Mouse (Mus musculus) MEL (cell line): ENCODE data around the gene Atp12a. TPM values are rescaled to one million over a fixed set of nuclear protein-coding genes. Genes with fewer than 3 reads are reported as not detected.

Experiments used
- DNase-seq: peaks from one replicate; pipeline ENCODE4 v3.0.0; 2011; ENCODE audit warnings: low read depth, low spot score
- H3K27ac ChIP-seq: 2 replicates; pipeline ENCODE4 v1.5.1; 2012; ENCODE audit warnings: low read depth, mild to moderate bottlenecking, control low read depth, low read length, moderate library complexity; ENCODE audit not compliant: control insufficient read depth
- H3K27me3 ChIP-seq, 2 experiments: fragments of 150-350 bp in 1 of 2; sonication (generic) in 1 of 2; 2 replicates each; pipeline ENCODE4 v1.6.1; 2012; ENCODE audit warnings: low read length in 2 of 2, mild to moderate bottlenecking in 2 of 2, improper control_type of control experiment in 1 of 2, moderate library complexity in 1 of 2; ENCODE audit not compliant: insufficient read depth in 2 of 2, control insufficient read depth in 1 of 2
- H3K36me3 ChIP-seq, 2 experiments: 2 replicates each; pipeline ENCODE4 v1.6.1; 2012 to 2014; ENCODE audit warnings: low read length in 2 of 2, improper control_type of control experiment in 1 of 2, inconsistent platforms in 1 of 2, mild to moderate bottlenecking in 1 of 2; ENCODE audit not compliant: insufficient read depth in 2 of 2, control insufficient read depth in 1 of 2
- H3K4me1 ChIP-seq, 2 experiments: fragments of 150-350 bp in 1 of 2; sonication (generic) in 1 of 2; 2 replicates each; pipeline ENCODE4 v1.6.1; 2012; ENCODE audit warnings: low read length in 2 of 2, improper control_type of control experiment in 1 of 2, mild to moderate bottlenecking in 1 of 2; ENCODE audit not compliant: insufficient read depth in 2 of 2, control insufficient read depth in 1 of 2
- H3K4me3 ChIP-seq, 2 experiments: fragments of 150-350 bp in 1 of 2; sonication (generic) in 1 of 2; 2 replicates each; pipeline ENCODE4 v1.5.1; 2012; ENCODE audit warnings: low read depth in 2 of 2, low read length in 2 of 2, mild to moderate bottlenecking in 2 of 2, moderate library complexity in 2 of 2, control low read depth in 1 of 2, improper control_type of control experiment in 1 of 2; ENCODE audit not compliant: control insufficient read depth in 1 of 2, insufficient read depth in 1 of 2
- H3K79me2 ChIP-seq: 2 replicates; pipeline ENCODE4 v1.6.1; 2012; ENCODE audit warnings: mild to moderate bottlenecking, low read length, moderate library complexity; ENCODE audit not compliant: control insufficient read depth, poor library complexity, insufficient read depth
- H3K9ac ChIP-seq: 2 replicates; pipeline ENCODE4 v1.6.1; 2012; ENCODE audit warnings: low read depth, mild to moderate bottlenecking, control low read depth, low read length, moderate library complexity; ENCODE audit not compliant: control insufficient read depth, poor library complexity, severe bottlenecking
- H3K9me3 ChIP-seq: fragments of 150-350 bp; sonication (generic); replicated peaks from 2 replicates; pipeline ENCODE4 v1.6.1; 2012; ENCODE audit warnings: mild to moderate bottlenecking, low read length, improper control_type of control experiment, moderate library complexity; ENCODE audit not compliant: insufficient read depth
- CHD1 ChIP-seq: IDR thresholded peaks from 2 replicates; pipeline ENCODE4 v1.6.1; 2012; ENCODE audit warnings: low read depth, mild to moderate bottlenecking, inconsistent platforms, low read length, improper control_type of control experiment
- CHD2 ChIP-seq: IDR thresholded peaks from 2 replicates; pipeline ENCODE4 v1.6.1; 2011; ENCODE audit warnings: low read length, improper control_type of control experiment
- E2F4 ChIP-seq: IDR thresholded peaks from 2 replicates; pipeline ENCODE4 v1.6.1; 2011; ENCODE audit warnings: low read depth, low read length, improper control_type of control experiment, borderline replicate concordance
- EP300 ChIP-seq, 2 experiments: IDR thresholded peaks; 2 replicates each; pipeline ENCODE4 v1.6.1; 2011; ENCODE audit warnings: improper control_type of control experiment in 2 of 2, low read length in 2 of 2, low read depth in 1 of 2, mild to moderate bottlenecking in 1 of 2
- ETS1 ChIP-seq: IDR thresholded peaks from 2 replicates; pipeline ENCODE4 v1.6.1; 2012; ENCODE audit warnings: low read depth, mild to moderate bottlenecking, inconsistent platforms, low read length, improper control_type of control experiment, moderate library complexity
- GATA1 ChIP-seq: IDR thresholded peaks from 2 replicates; pipeline ENCODE4 v1.6.1; 2011; ENCODE audit warnings: low read depth, low read length, improper control_type of control experiment
- HCFC1 ChIP-seq: IDR thresholded peaks from 2 replicates; pipeline ENCODE4 v1.6.1; 2012; ENCODE audit warnings: low read depth, mild to moderate bottlenecking, inconsistent platforms, low read length, improper control_type of control experiment, moderate library complexity
- JUND ChIP-seq: IDR thresholded peaks from 2 replicates; pipeline ENCODE4 v1.6.1; 2011; ENCODE audit warnings: low read depth, mild to moderate bottlenecking, improper control_type of control experiment, low read length
- MAFK ChIP-seq: IDR thresholded peaks from 2 replicates; pipeline ENCODE4 v1.6.1; 2011; ENCODE audit warnings: low read depth, mild to moderate bottlenecking, low read length, improper control_type of control experiment, borderline replicate concordance
- MAX ChIP-seq: IDR thresholded peaks from 2 replicates; pipeline ENCODE4 v1.6.1; 2011; ENCODE audit warnings: low read length, improper control_type of control experiment
- MYC ChIP-seq: IDR thresholded peaks from 2 replicates; pipeline ENCODE4 v1.6.1; 2011; ENCODE audit warnings: low read depth, mild to moderate bottlenecking, low read length, improper control_type of control experiment, moderate library complexity
- NELFE ChIP-seq: IDR thresholded peaks from 2 replicates; pipeline ENCODE4 v1.6.1; 2011; ENCODE audit warnings: low read depth, low read length, improper control_type of control experiment
- NRF1 ChIP-seq: IDR thresholded peaks from 2 replicates; pipeline ENCODE4 v1.6.1; 2014; ENCODE audit warnings: low read depth, mild to moderate bottlenecking, inconsistent platforms, low read length, improper control_type of control experiment, moderate library complexity; ENCODE audit not compliant: poor library complexity, insufficient read depth, severe bottlenecking
- POLR2A ChIP-seq, 2 experiments: IDR thresholded peaks; 2 replicates each; pipeline ENCODE4 v1.6.1; 2011 to 2012; ENCODE audit warnings: low read length in 2 of 2, mild to moderate bottlenecking in 2 of 2, control low read depth in 1 of 2, improper control_type of control experiment in 1 of 2, low read depth in 1 of 2, moderate library complexity in 1 of 2; ENCODE audit not compliant: control insufficient read depth in 1 of 2, insufficient read depth in 1 of 2, poor library complexity in 1 of 2
- POLR2AphosphoS2 ChIP-seq: IDR thresholded peaks from 2 replicates; pipeline ENCODE4 v1.6.1; 2011; ENCODE audit warnings: low read length, improper control_type of control experiment
- RAD21 ChIP-seq: IDR thresholded peaks from 2 replicates; pipeline ENCODE4 v1.6.1; 2011; ENCODE audit warnings: mild to moderate bottlenecking, low read depth, low read length, improper control_type of control experiment
- SMC3 ChIP-seq: IDR thresholded peaks from 2 replicates; pipeline ENCODE4 v1.6.1; 2011; ENCODE audit warnings: low read depth, low read length, improper control_type of control experiment
- TAL1 ChIP-seq: IDR thresholded peaks from 2 replicates; pipeline ENCODE4 v1.6.1; 2012; ENCODE audit warnings: mild to moderate bottlenecking, inconsistent platforms, low read length, moderate library complexity, mixed read lengths
- TBP ChIP-seq: IDR thresholded peaks from 2 replicates; pipeline ENCODE4 v1.8.0; 2011; ENCODE audit warnings: low read depth, low read length, improper control_type of control experiment
- TCF12 ChIP-seq: IDR thresholded peaks from 2 replicates; pipeline ENCODE4 v1.6.1; 2014; ENCODE audit warnings: low read depth, mild to moderate bottlenecking, inconsistent platforms, low read length, improper control_type of control experiment, moderate library complexity
- UBTF ChIP-seq: IDR thresholded peaks from 2 replicates; pipeline ENCODE4 v1.6.1; 2012; ENCODE audit warnings: low read depth, mild to moderate bottlenecking, inconsistent platforms, low read length, improper control_type of control experiment, moderate library complexity, borderline replicate concordance; ENCODE audit not compliant: insufficient read depth
- USF2 ChIP-seq, 2 experiments: IDR thresholded peaks; 2 replicates each; pipeline ENCODE4 v1.6.1; 2011 to 2012; ENCODE audit warnings: improper control_type of control experiment in 2 of 2, low read length in 2 of 2, borderline replicate concordance in 1 of 2, inconsistent platforms in 1 of 2, low read depth in 1 of 2, mild to moderate bottlenecking in 1 of 2; ENCODE audit not compliant: insufficient read depth in 1 of 2
- ZC3H11A ChIP-seq: IDR thresholded peaks from 2 replicates; pipeline ENCODE4 v1.6.1; 2012; ENCODE audit warnings: low read depth, mild to moderate bottlenecking, inconsistent platforms, low read length, improper control_type of control experiment
- ZKSCAN1 ChIP-seq: IDR thresholded peaks from 2 replicates; pipeline ENCODE4 v1.6.1; 2012; ENCODE audit warnings: low read depth, mild to moderate bottlenecking, inconsistent platforms, low read length, improper control_type of control experiment, moderate library complexity
- ZMIZ1 ChIP-seq: IDR thresholded peaks from 2 replicates; pipeline ENCODE4 v1.6.1; 2012; ENCODE audit warnings: low read depth, mild to moderate bottlenecking, inconsistent platforms, low read length, improper control_type of control experiment, moderate library complexity
- ZNF384 ChIP-seq: IDR thresholded peaks from 2 replicates; pipeline ENCODE4 v1.6.1; 2012; ENCODE audit warnings: low read depth, mild to moderate bottlenecking, inconsistent platforms, low read length, improper control_type of control experiment
- polyA plus RNA-seq, 2 experiments: library from polyadenylated mRNA; stranded (reverse) in 1 of 2; unstranded in 1 of 2; fragments of >175 nt in 1 of 2; fragments of >200 nt in 1 of 2; gene quantifications; 2 replicates each; pipeline versions ENCODE4 v1.2.1 to v1.2.4; 2012; ENCODE audit warnings: low replicate concordance in 2 of 2, low read depth in 1 of 2; ENCODE audit not compliant: insufficient read length in 2 of 2, insufficient read depth in 1 of 2, missing spikeins in 1 of 2
- total RNA-seq: library from RNA; depleted of rRNA; stranded (reverse); fragments of 300-350 nt; gene quantifications from 2 replicates; pipeline ENCODE4 v1.2.3, GENCODE M21; 2012; rRNA removed

Gene Atp12a
- total RNA-seq (not detected in 2 replicates), polyA plus RNA-seq (not detected)

DNA sequence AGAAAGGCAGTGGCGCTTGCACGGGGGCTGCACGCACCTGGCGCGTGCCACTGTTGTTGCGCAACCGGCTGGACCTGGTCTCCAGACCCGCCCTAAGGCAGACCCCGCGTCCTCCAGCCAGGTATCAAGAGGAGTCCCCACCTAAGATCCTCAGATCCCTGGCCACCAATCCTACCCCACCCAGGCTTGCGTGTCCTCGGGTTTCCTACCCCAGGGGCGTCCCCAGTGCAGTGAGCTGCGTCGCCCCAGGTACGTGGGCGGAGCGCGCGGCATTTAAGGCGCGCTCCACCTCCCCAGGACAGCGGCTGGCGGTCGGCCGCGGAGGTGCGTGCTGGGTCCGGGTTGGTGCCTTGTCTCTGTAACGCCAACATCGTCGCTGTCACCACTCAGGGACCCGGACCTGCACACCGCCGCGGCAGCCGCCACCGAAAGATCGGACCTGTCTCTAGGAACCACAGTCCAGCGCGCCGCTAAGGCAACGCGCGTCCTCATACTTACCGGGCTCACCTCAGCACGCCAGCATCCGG, at the start of gene Atp12a:
TSS of gene Atp12a (plus strand) at position 358 of the 527 bp plus-strand sequence.
- no peak within 1 kb of the TSS for H3K9ac ChIP-seq
- no peak within 1 kb of the TSS for H3K4me3 ChIP-seq
- peaks cover 6 to 12% of the 10 kb centered on the region in 2 experiments for H3K27me3 ChIP-seq

DNA sequence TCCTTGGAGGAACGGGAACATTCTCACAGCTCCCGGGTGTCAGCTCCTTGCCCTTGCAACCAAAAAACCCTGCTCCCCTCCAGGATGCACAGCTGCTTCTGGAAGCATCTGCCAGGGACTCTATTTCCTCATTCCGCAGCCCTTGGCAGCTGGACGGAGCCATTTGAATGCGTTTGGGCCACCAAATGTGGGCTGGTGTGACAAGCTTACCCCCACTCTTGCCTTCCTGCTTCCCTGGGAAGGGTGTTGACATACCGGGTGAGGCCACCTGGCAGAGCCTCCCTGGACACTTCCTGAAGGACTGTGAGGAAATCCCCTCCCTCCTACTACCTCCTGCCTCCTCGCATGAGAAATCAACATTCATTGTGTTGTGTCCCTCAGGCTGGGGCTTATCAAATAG, 49.3 kb upstream of the Atp12a start:
- Histone ChIP-seq H3K27ac (no peak overlapping the region), H3K79me2 (no peaks in the 10 kb centered on the region), H3K9me3 (no peaks in the 10 kb centered on the region), H3K9ac (no peak overlapping the region), H3K4me1 (no peaks in the 10 kb centered on the region), H3K27me3 (peaks cover 4 to 17% of the 10 kb centered on the region in 2 experiments), H3K4me3 (no peak overlapping the region), H3K36me3 (no peaks in the 10 kb centered on the region)
- DNase-seq = no peak
- TF ChIP-seq HCFC1 = no peak
- TF ChIP-seq NELFE = no peak
- no peak for TF ChIP-seq CHD2
- no peak for TF ChIP-seq ETS1
- no peak for TF ChIP-seq ZKSCAN1
- no peak for TF ChIP-seq ZNF384
- no peak for TF ChIP-seq NRF1
- TF ChIP-seq TAL1 = no peak
- TF ChIP-seq TCF12 = no peak
- TF ChIP-seq CHD1 = no peak
- TF ChIP-seq ZMIZ1 = no peak
- TF ChIP-seq SMC3 = no peak
- no peak for TF ChIP-seq EP300 (IDR thresholded peaks at IDR 0.05; ENCODE audit: low read depth in 1 of 2, low read length in 2 of 2)
- TF ChIP-seq UBTF = no peak
- TF ChIP-seq MAFK = no peak
- no peak for TF ChIP-seq TBP
- TF ChIP-seq MYC = no peak
- no peak for TF ChIP-seq MAX
- TF ChIP-seq RAD21 = no peak
- no peak for TF ChIP-seq POLR2AphosphoS2

More for the DNA sequence above, at the start of gene Atp12a:
- no peak within 1 kb of the TSS for H3K27ac ChIP-seq
- no peaks in the 10 kb centered on the region for H3K4me1 ChIP-seq
- no peaks in the 10 kb centered on the region for H3K36me3 ChIP-seq
- no peak for DNase-seq
- TF ChIP-seq E2F4 = no peak
- no peak for TF ChIP-seq JUND
- no peak for TF ChIP-seq POLR2A (IDR thresholded peaks at IDR 0.05; ENCODE audit: control insufficient read depth in 1 of 2, insufficient read depth in 1 of 2, low read depth in 1 of 2, low read length in 2 of 2, poor library complexity in 1 of 2)
- no peak for TF ChIP-seq GATA1
- no peak for TF ChIP-seq MAFK
- TF ChIP-seq USF2 (IDR thresholded peaks at IDR 0.05; ENCODE audit: borderline replicate concordance in 1 of 2, insufficient read depth in 1 of 2, low read depth in 1 of 2, low read length in 2 of 2) = no peak
- TF ChIP-seq HCFC1 = no peak
- no peak for TF ChIP-seq TAL1
- TF ChIP-seq ZC3H11A = no peak
- H3K9me3 ChIP-seq = no peaks in the 10 kb centered on the region
- no peaks in the 10 kb centered on the region for H3K79me2 ChIP-seq
